Mouse (Mus musculus) hindbrain, embryonic 11.5 days (tissue): ENCODE data around the gene Arhgap11a. TPM values are rescaled to one million over a fixed set of nuclear protein-coding genes. Genes with fewer than 3 reads are reported as not detected.

Experiments used
- polyA plus RNA-seq: library from polyadenylated mRNA; unstranded; fragments of >200 nt; fragmentation: Nextera tagmentation; extraction: Ambion mirVana; gene quantifications from 2 replicates; pipeline ENCODE4 v1.2.1, GENCODE M21; 2014

The Arhgap11a gene
- polyA plus RNA-seq, 1 experiment from 2014 or later, result 9.0 TPM

Other genes starting within 250 kb of the Arhgap11a start
- gene Grem1, start 90.0 kb downstream of the Arhgap11a start, polyA plus RNA-seq, result 0.46 and 0.91 TPM in 2 replicates
- gene Scg5, start 19.5 kb downstream of the Arhgap11a start, polyA plus RNA-seq, result 53.7 and 56.9 TPM in 2 replicates
- 0.59 and 0.73 TPM in 2 replicates for gene Gjd2, start 165.0 kb upstream of the Arhgap11a start, polyA plus RNA-seq
- 23.0 and 48.0 TPM in 2 replicates for gene Actc1, start 204.9 kb upstream of the Arhgap11a start, polyA plus RNA-seq